Mouse (Mus musculus) ES-Bruce4 (cell line): ENCODE results near the gene Abl2. TPM values are rescaled to one million over a fixed set of nuclear protein-coding genes. Genes with fewer than 3 reads are reported as not detected.
A peak's percentile ranks its signal among the peaks of the same experiment; 100 is the strongest.
"Not testable (repeated sequence)": the region's sequence is repeated elsewhere in the genome, so short reads cannot be mapped to it uniquely, and the experiment has no call there.

Source experiments
- H3K27ac ChIP-seq: 2 replicates; pipeline ENCODE4 v1.5.1; 2012; ENCODE audit warnings: low read length, inconsistent platforms; ENCODE audit not compliant: insufficient read depth
- H3K27me3 ChIP-seq: 2 replicates; pipeline ENCODE4 v1.6.1; 2012; ENCODE audit warnings: mild to moderate bottlenecking, low read length, inconsistent platforms; ENCODE audit not compliant: control insufficient read depth, poor library complexity, insufficient read depth, severe bottlenecking
- H3K36me3 ChIP-seq: 2 replicates; pipeline ENCODE4 v1.6.1; 2012; ENCODE audit warnings: inconsistent platforms, mild to moderate bottlenecking, low read length, moderate library complexity; ENCODE audit not compliant: control insufficient read depth, poor library complexity, insufficient read depth, severe bottlenecking
- H3K4me1 ChIP-seq: one replicate; pipeline ENCODE4 v1.8.1; 2011; ENCODE audit warnings: low read length; ENCODE audit not compliant: control insufficient read depth, insufficient read depth
- H3K4me3 ChIP-seq: 2 replicates; pipeline ENCODE4 v1.5.1; 2011; ENCODE audit warnings: low read depth, mild to moderate bottlenecking, low read length
- H3K9ac ChIP-seq: 2 replicates; pipeline ENCODE4 v1.6.1; 2012; ENCODE audit warnings: low read depth, mild to moderate bottlenecking, inconsistent platforms; ENCODE audit not compliant: poor library complexity, severe bottlenecking
- H3K9me3 ChIP-seq: replicated peaks from 2 replicates; pipeline ENCODE4 v1.6.1; 2012; ENCODE audit warnings: mild to moderate bottlenecking, low read length, inconsistent platforms; ENCODE audit not compliant: control insufficient read depth, poor library complexity, insufficient read depth, severe bottlenecking
- CTCF ChIP-seq: IDR thresholded peaks from one replicate; pipeline ENCODE4 v1.8.1; 2011; ENCODE audit warnings: low read depth, low read length
- EP300 ChIP-seq: IDR thresholded peaks from 2 replicates; pipeline ENCODE4 v1.6.1; 2011; ENCODE audit warnings: low read depth, low read length; ENCODE audit not compliant: insufficient read depth
- POLR2A ChIP-seq: IDR thresholded peaks from one replicate; pipeline ENCODE4 v1.8.1; 2011; ENCODE audit warnings: low read length; ENCODE audit not compliant: insufficient read depth
- polyA plus RNA-seq: library from polyadenylated mRNA; stranded (reverse); fragments of >200 nt; gene quantifications from 2 replicates; pipeline ENCODE4 v1.2.4, GENCODE M21; 2011; ENCODE audit warnings: low read depth; ENCODE audit not compliant: missing spikeins, insufficient read depth, insufficient read length

The Abl2 gene
- 49.7 and 53.0 TPM in 2 replicates for polyA plus RNA-seq

- Histone ChIP-seq H3K9me3 (no peaks in the 10 kb centered on the region), H3K27me3 (no peaks in the 10 kb centered on the region), H3K4me1 (no peaks in the 10 kb centered on the region), H3K27ac (peak within 1 kb of the TSS; percentile 20; the same call in 1 of the 2 replicates), H3K9ac (peak within 1 kb of the TSS; percentile 98), H3K36me3 (no peaks in the 10 kb centered on the region), H3K4me3 (peak within 1 kb of the TSS; percentile 95)
- TF ChIP-seq CTCF (no peak), POLR2A (no peak), EP300 (no peak)
These were observed at the start of gene Abl2 for GRCm38 (mm10) chr1:156558024-156558930. Gene Abl2 (plus strand): TSS chr1:156558786.

GRCm38 (mm10) chr1:156520136-156520780, 38.3 kb upstream of the Abl2 start:
- no peak overlapping the region for H3K9ac ChIP-seq
- H3K4me1 ChIP-seq, result no peaks in the 10 kb centered on the region
- no peak overlapping the region for H3K27ac ChIP-seq
- TF ChIP-seq CTCF (no peak), POLR2A (no peak), EP300 (no peak)
- no peaks in the 10 kb centered on the region; the same call in none of the 2 replicates for H3K9me3 ChIP-seq
- no peaks in the 10 kb centered on the region for H3K36me3 ChIP-seq
- H3K4me3 ChIP-seq, result no peak overlapping the region
- H3K27me3 ChIP-seq, result no peaks in the 10 kb centered on the region

GRCm38 (mm10) chr1:156521796-156522517, 36.6 kb upstream of the Abl2 start:
- H3K4me1 ChIP-seq, result no peaks in the 10 kb centered on the region
- H3K4me3 ChIP-seq, result no peak overlapping the region
- no peak for TF ChIP-seq CTCF
- no peak for TF ChIP-seq POLR2A
- no peak for TF ChIP-seq EP300
- no peak overlapping the region for H3K27ac ChIP-seq
- no peaks in the 10 kb centered on the region for H3K36me3 ChIP-seq
- H3K9ac ChIP-seq, result no peak overlapping the region
- no peaks in the 10 kb centered on the region; the same call in none of the 2 replicates for H3K9me3 ChIP-seq
- H3K27me3 ChIP-seq, result no peaks in the 10 kb centered on the region

- H3K9ac ChIP-seq, H3K4me3 ChIP-seq, H3K9me3 ChIP-seq, H3K27me3 ChIP-seq, H3K4me1 ChIP-seq, H3K36me3 ChIP-seq, H3K27ac ChIP-seq: not testable (repeated sequence)
These were observed 34.7 kb upstream of the Abl2 start, which contains the start of gene Gm10031 for GRCm38 (mm10) chr1:156523842-156524241. Gene Gm10031 (plus strand): TSS chr1:156524012.

GRCm38 (mm10) chr1:156532476-156533175, 26.0 kb upstream of the Abl2 start:
- H3K27me3 ChIP-seq, H3K9ac ChIP-seq, H3K4me3 ChIP-seq, H3K9me3 ChIP-seq, H3K4me1 ChIP-seq, H3K27ac ChIP-seq, H3K36me3 ChIP-seq: not testable (repeated sequence)
